Mouse (Mus musculus): ENCODE data around the gene Ldb1. TPM values are rescaled to one million over a fixed set of nuclear protein-coding genes. Genes with fewer than 3 reads are reported as not detected.
"Not testable (repeated sequence)": the region's sequence is repeated elsewhere in the genome, so short reads cannot be mapped to it uniquely, and the experiment has no call there.

The Ldb1 gene
- total RNA-seq, 2 experiments from 2014 or later: 53.0 to 59.4 TPM

GRCm38 (mm10) chr19:46030196-46030983 lies 14.6 kb downstream of the Ldb1 start:
- DNase-seq (ENCODE audit: low spot score in 2 of 2): no peak

- DNase-seq (ENCODE audit: low spot score in 2 of 2): no peak
Measured at GRCm38 (mm10) chr19:46029652-46030051, 15.4 kb downstream of the Ldb1 start.

GRCm38 (mm10) chr19:46028747-46029320 lies 16.2 kb downstream of the Ldb1 start:
- DNase-seq (ENCODE audit: low spot score in 2 of 2): no peak

GRCm38 (mm10) chr19:46026567-46026966 lies 18.4 kb downstream of the Ldb1 start:
- no peak for DNase-seq (ENCODE audit: low spot score in 2 of 2)

GRCm38 (mm10) chr19:46024959-46025358 lies 20.1 kb downstream of the Ldb1 start:
- DNase-seq (ENCODE audit: low spot score in 2 of 2): no peak

GRCm38 (mm10) chr19:46016023-46016422 lies 29.0 kb downstream of the Ldb1 start:
- no peak for DNase-seq (ENCODE audit: low spot score in 2 of 2)

- peak; percentile 87 to 92 for DNase-seq (ENCODE audit: low spot score in 2 of 2)
Measured at GRCm38 (mm10) chr19:46014572-46015178, 30.3 kb downstream of the Ldb1 start.

- DNase-seq (ENCODE audit: low spot score in 2 of 2): no peak
Measured at GRCm38 (mm10) chr19:46005680-46006079, 39.3 kb downstream of the Ldb1 start.

GRCm38 (mm10) chr19:46004814-46005466 lies 40.1 kb downstream of the Ldb1 start:
- no peak for DNase-seq (ENCODE audit: low spot score in 2 of 2)

GRCm38 (mm10) chr19:46003371-46004226 lies 41.4 kb downstream of the Ldb1 start, which contains the start of gene Hps6:
Hps6 (plus strand) TSS chr19:46003508.
- DNase-seq (ENCODE audit: low spot score in 2 of 2): peak; percentile 90 to 91

GRCm38 (mm10) chr19:46002279-46002678 lies 42.7 kb downstream of the Ldb1 start:
- DNase-seq (ENCODE audit: low spot score in 2 of 2): no peak

GRCm38 (mm10) chr19:45999378-45999777 lies 45.6 kb downstream of the Ldb1 start:
- DNase-seq (ENCODE audit: low spot score in 2 of 2): no peak

GRCm38 (mm10) chr19:45998694-45999217 lies 46.3 kb downstream of the Ldb1 start:
- DNase-seq (ENCODE audit: low spot score in 2 of 2): no peak

GRCm38 (mm10) chr19:45997785-45998693 lies 47.0 kb downstream of the Ldb1 start, which contains the start of gene Armh3:
Armh3 (minus strand) TSS chr19:45998488.
- DNase-seq (ENCODE audit: low spot score in 2 of 2): peak; percentile 85 to 89

GRCm38 (mm10) chr19:45997365-45997764 lies 47.6 kb downstream of the Ldb1 start:
- no peak for DNase-seq (ENCODE audit: low spot score in 2 of 2)

GRCm38 (mm10) chr19:45993981-45994737 lies 50.9 kb downstream of the Ldb1 start:
- no peak for DNase-seq (ENCODE audit: low spot score in 2 of 2)

GRCm38 (mm10) chr19:45993441-45993840 lies 51.6 kb downstream of the Ldb1 start:
- DNase-seq (ENCODE audit: low spot score in 2 of 2): not testable (repeated sequence)

- no peak for DNase-seq (ENCODE audit: low spot score in 2 of 2)
Measured at GRCm38 (mm10) chr19:45991171-45991570, 53.8 kb downstream of the Ldb1 start.
